Comparison of ENCODE assay signal across 10 mouse cellular contexts in the genomic region with DNA sequence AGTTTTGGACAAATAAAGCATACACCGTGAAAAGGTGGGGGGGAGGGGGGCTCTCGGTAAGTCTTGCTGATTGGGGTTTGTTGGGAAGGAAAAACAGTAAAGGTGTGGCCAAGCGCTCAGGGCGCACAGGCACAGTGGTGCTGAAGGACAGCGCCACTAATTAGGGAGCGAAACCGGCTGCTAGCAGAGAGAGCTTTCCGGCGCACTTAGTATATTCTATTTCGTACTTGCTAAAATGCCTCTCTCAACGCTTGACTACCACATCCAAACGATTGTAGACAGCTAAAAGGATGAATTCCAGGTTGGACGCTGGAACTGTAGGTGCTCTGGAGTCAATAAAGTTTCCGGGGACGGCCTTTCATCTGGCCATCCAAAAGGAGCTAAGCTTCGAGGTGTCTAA. TPM values are rescaled to one million over a fixed set of nuclear protein-coding genes. Genes with fewer than 3 reads are reported as not detected.
DNase-seq lines count a peak whose midpoint lies in the region; ATAC-seq and TF ChIP-seq lines count a peak whose summit lies in the region.
"Had no signal": no experiment of that assay in that cellular context is flagged by ENCODE, and none has a peak within 500 bp of the region (broad histone marks: within the 10 kb centered on the region; RNA-seq: fewer than 3 reads in every experiment).

No protein-coding gene starts in this region.

- no peak for ATAC-seq in limb, embryonic 14.5 days (ENCODE audit: low FRiP score, low read depth)
- ATAC-seq in inflammation-experienced regulatory T-cells, adult 6 months: no peak

- peak; percentile 6 for DNase-seq in gastrocnemius, postnatal 10 days
- no peak for DNase-seq in gastrocnemius, adult 8-10 months (ENCODE audit: low spot score in 2 of 2)
- DNase-seq in 3T3-L1 (ENCODE audit: low read depth, low spot score): peak; percentile 2
- peak; percentile 81 for DNase-seq in embryonic facial prominence, embryonic 10.5 days (ENCODE audit: low spot score)
- DNase-seq in limb, embryonic 14.5 days (ENCODE audit: low spot score): peak; percentile 88
- DNase-seq in urinary bladder, adult 2 months (ENCODE audit: low spot score): no peak
- no peak for DNase-seq in thymus, adult 2 months

- no peak overlapping the region for H3K9ac ChIP-seq in limb, embryonic 14.5 days (ENCODE audit: low read depth, low read length, severe bottlenecking)

- no peak for TF ChIP-seq CTCF in thymus, adult 2 months (IDR thresholded peaks at IDR 0.05; ENCODE audit: borderline replicate concordance, control insufficient read depth, extremely low read depth, insufficient read depth, low read length, poor library complexity)

- no peaks in the 10 kb centered on the region for H3K36me3 ChIP-seq in embryonic facial prominence, embryonic 10.5 days (replicated peaks)
- H3K36me3 ChIP-seq in limb, embryonic 14.5 days (ENCODE audit: control insufficient read depth, insufficient read depth, low read length): no peaks in the 10 kb centered on the region
- no peaks in the 10 kb centered on the region for H3K36me3 ChIP-seq in thymus, adult 2 months (ENCODE audit: control insufficient read depth, insufficient read depth, low read length)

- H3K9me3 ChIP-seq in embryonic facial prominence, embryonic 10.5 days: no peaks in the 10 kb centered on the region
- H3K9me3 ChIP-seq in limb, embryonic 14.5 days (ENCODE audit: control insufficient read depth, low read length): no peaks in the 10 kb centered on the region

- H3K4me3 ChIP-seq in embryonic facial prominence, embryonic 10.5 days: no peak overlapping the region
- no peak overlapping the region for H3K4me3 ChIP-seq in limb, embryonic 14.5 days (replicated peaks; ENCODE audit: low read length)
- H3K4me3 ChIP-seq in thymus, adult 2 months (ENCODE audit: control insufficient read depth, insufficient read depth, low read length): no peak overlapping the region

- no peak for TF ChIP-seq POLR2A in limb, embryonic 14.5 days (IDR thresholded peaks at IDR 0.05; ENCODE audit: borderline replicate concordance, extremely low read depth, insufficient read depth, insufficient read length)
- no peak for TF ChIP-seq POLR2A in thymus, adult 2 months (IDR thresholded peaks at IDR 0.05; ENCODE audit: control insufficient read depth, extremely low read depth, insufficient read depth, low read length, poor library complexity)

- no peak overlapping the region for H3K4me2 ChIP-seq in limb, embryonic 14.5 days (replicated peaks; ENCODE audit: low read depth, low read length, severe bottlenecking)

- H3K4me1 ChIP-seq in embryonic facial prominence, embryonic 10.5 days: peaks cover under 1% of the 10 kb centered on the region; the same call in 1 of the 2 replicates
- H3K4me1 ChIP-seq in limb, embryonic 14.5 days (ENCODE audit: control insufficient read depth, insufficient read depth, low read length): no peaks in the 10 kb centered on the region
- no peaks in the 10 kb centered on the region for H3K4me1 ChIP-seq in thymus, adult 2 months (replicated peaks; ENCODE audit: control insufficient read depth, insufficient read depth, low read length)

- under 1% methylated on average over 16 of the region's 16 CpGs for WGBS in embryonic facial prominence, embryonic 10.5 days
- WGBS in limb, embryonic 14.5 days: under 1% methylated on average over 16 of the region's 16 CpGs
- WGBS in thymus, adult 2 months: 7% methylated on average over 16 of the region's 16 CpGs

- peaks cover 98% of the 10 kb centered on the region for H3K27me3 ChIP-seq in embryonic facial prominence, embryonic 10.5 days (replicated peaks; ENCODE audit: low read depth, poor library complexity, severe bottlenecking)
- H3K27me3 ChIP-seq in limb, embryonic 14.5 days (ENCODE audit: control insufficient read depth, insufficient read depth, low read length): peaks cover 84% of the 10 kb centered on the region
- no peaks in the 10 kb centered on the region for H3K27me3 ChIP-seq in thymus, adult 2 months (ENCODE audit: control insufficient read depth, insufficient read depth, low read length)

- H3K27ac ChIP-seq in embryonic facial prominence, embryonic 10.5 days (replicated peaks): no peak overlapping the region
- H3K27ac ChIP-seq in limb, embryonic 14.5 days (replicated peaks; ENCODE audit: low read depth, low read length): no peak overlapping the region
- H3K27ac ChIP-seq in thymus, adult 2 months (ENCODE audit: control insufficient read depth, insufficient read depth, low read length): no peak overlapping the region
- H3K27ac ChIP-seq: macrophage had no signal

RNA-seq across cellular contexts. Expression of a gene that starts 6.9 kb away (rescaled TPM):
- not detected for total RNA-seq in gastrocnemius, postnatal 10 days (2021)
- total RNA-seq in gastrocnemius, adult 8-10 months (2022): not detected
- polyA plus RNA-seq in embryonic facial prominence, embryonic 10.5 days (2016; fragmentation: Nextera tagmentation; extraction: Ambion mirVana): 0.34 TPM in 1 of 2 replicates, not detected in the other
- 0.23 TPM in 1 of 2 replicates, not detected in the other for polyA plus RNA-seq in limb, embryonic 14.5 days (2012; rRNA removed)
- polyA plus RNA-seq in limb, embryonic 14.5 days (2014; fragmentation: Nextera tagmentation; extraction: Ambion mirVana): not detected in 2 replicates
- not detected for polyA plus RNA-seq in inflammation-experienced regulatory T-cells, adult 6 months (2017; shearing (Covaris generic))
- not detected in 2 replicates for polyA plus RNA-seq in urinary bladder, adult 2 months (2012; rRNA removed)
- not detected in 2 replicates for polyA plus RNA-seq in thymus, adult 2 months (2012; rRNA removed)
- polyA plus RNA-seq: macrophage; spleen, adult 2 months had no signal

Comparison
In these comparisons a context has a peak if more than half of its experiments do, and no peak if none do; other contexts are left out.
1. DNase-seq: peak in gastrocnemius, postnatal 10 days (single experiment), 3T3-L1 (single experiment), embryonic facial prominence, embryonic 10.5 days (single experiment) and limb, embryonic 14.5 days (single experiment); none in gastrocnemius, adult 8-10 months (0 of 2), urinary bladder, adult 2 months (single experiment) and thymus, adult 2 months (single experiment).